Mouse (Mus musculus): ENCODE results near the gene Cx3cr1.

DNA sequence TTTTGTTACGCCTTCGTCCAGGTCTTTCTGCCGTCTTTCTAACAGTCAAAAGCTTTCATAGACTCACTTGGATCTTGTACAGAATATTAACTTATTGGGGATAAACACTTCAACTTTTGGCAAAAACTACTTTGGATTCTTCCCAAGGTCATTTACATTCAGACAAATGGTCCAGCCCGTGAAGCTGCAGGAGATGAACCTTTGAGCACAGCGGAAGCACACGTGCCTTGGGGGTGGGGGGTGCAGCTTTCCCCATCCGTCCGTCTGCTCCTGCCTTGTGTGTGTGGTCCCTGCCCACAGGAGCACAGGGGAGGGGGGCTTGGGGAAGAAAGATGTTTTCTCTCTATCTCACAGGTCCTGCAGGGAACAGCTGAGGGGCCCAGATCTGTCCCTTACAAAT, 143.9 kb downstream of the Cx3cr1 start:
- TF ChIP-seq CTCF (IDR thresholded peaks at IDR 0.05; ENCODE audit: control insufficient read depth, insufficient read depth, insufficient read length), result no peak
- no peak for TF ChIP-seq MYOG (IDR thresholded peaks at IDR 0.05; ENCODE audit: control insufficient read depth, extremely low read depth, insufficient read length)
